Mouse (Mus musculus): ENCODE results near the gene Cd38.

- no peak for TF ChIP-seq CTCF (IDR thresholded peaks at IDR 0.05)
- no peak for TF ChIP-seq EP300 (IDR thresholded peaks at IDR 0.05)
Measured at GRCm38 (mm10) chr5:43910006-43910405, 41.7 kb downstream of the Cd38 start.

Data from lung, postnatal 0 days (tissue).